Mouse (Mus musculus) limb, embryonic 14.5 days (tissue): Measurements from ENCODE around the gene Fkbp15. TPM values are rescaled to one million over a fixed set of nuclear protein-coding genes. Genes with fewer than 3 reads are reported as not detected.

ENCODE experiments used
- ATAC-seq: fragments of 200-750 bp; cut with Nextera tagmentation; 2 replicates; pipeline ENCODE4 v1.8.0; 2017; ENCODE audit warnings: low read depth, moderate number of reproducible peaks, moderate TSS enrichment; ENCODE audit not compliant: low FRiP score
- DNase-seq: peaks from one replicate; pipeline ENCODE4 v3.0.0-alpha.2; 2015; ENCODE audit warnings: low spot score
- H3K27ac ChIP-seq: fragments of 300-500 bp; sonication (generic); replicated peaks from 2 replicates; pipeline ENCODE4 v1.5.1; 2014; ENCODE audit warnings: low read depth, mild to moderate bottlenecking, low read length, moderate library complexity, mixed read lengths
- H3K27me3 ChIP-seq: fragments of 300-500 bp; sonication (generic); 2 replicates; pipeline ENCODE4 v1.6.1; 2014; ENCODE audit warnings: low read length, mixed read lengths; ENCODE audit not compliant: control insufficient read depth, insufficient read depth
- H3K36me3 ChIP-seq: fragments of 300-500 bp; sonication (generic); 2 replicates; pipeline ENCODE4 v1.6.1; 2014; ENCODE audit warnings: mild to moderate bottlenecking, low read length, moderate library complexity, mixed read lengths; ENCODE audit not compliant: control insufficient read depth, insufficient read depth
- H3K4me1 ChIP-seq: fragments of 300-500 bp; sonication (generic); 2 replicates; pipeline ENCODE4 v1.6.1; 2014; ENCODE audit warnings: antibody characterized with exemption, low read length, mixed read lengths; ENCODE audit not compliant: control insufficient read depth, insufficient read depth
- H3K4me2 ChIP-seq: fragments of 300-500 bp; sonication (generic); replicated peaks from 2 replicates; pipeline ENCODE4 v1.6.1; 2014; ENCODE audit warnings: low read depth, mild to moderate bottlenecking, low read length, moderate library complexity; ENCODE audit not compliant: severe bottlenecking
- H3K4me3 ChIP-seq: fragments of 300-500 bp; sonication (generic); replicated peaks from 2 replicates; pipeline ENCODE4 v1.5.1; 2014; ENCODE audit warnings: low read length
- H3K9ac ChIP-seq: fragments of 300-500 bp; sonication (generic); 2 replicates; pipeline ENCODE4 v1.6.1; 2014; ENCODE audit warnings: mild to moderate bottlenecking, low read depth, low read length, moderate library complexity; ENCODE audit not compliant: severe bottlenecking
- H3K9me3 ChIP-seq: fragments of 300-500 bp; sonication (generic); 2 replicates; pipeline ENCODE4 v1.6.1; 2016; ENCODE audit warnings: low read length; ENCODE audit not compliant: control insufficient read depth
- POLR2A ChIP-seq: fragments of 200-500 bp; IDR thresholded peaks from 2 replicates; pipeline ENCODE4 v1.8.0; 2012; ENCODE audit warnings: inconsistent platforms, mild to moderate bottlenecking, moderate library complexity, borderline replicate concordance; ENCODE audit not compliant: insufficient read depth, insufficient read length; ENCODE audit errors: extremely low read depth
- WGBS: fragments of 180-500 bp; shearing (Covaris S2); extraction: QIAGEN DNeasy Blood & Tissue Kit; methylation state at CpG from one replicate; pipeline ENCODE4 v1.1.7; 2014; 5-methylcytosine and 5-hydroxymethylcytosine counted together
- polyA plus RNA-seq, 2 experiments: library from polyadenylated mRNA; depleted of rRNA in 1 of 2; stranded (reverse) in 1 of 2; unstranded in 1 of 2; fragments of >200 nt; fragmentation: Nextera tagmentation in 1 of 2; extraction: Ambion mirVana in 1 of 2; gene quantifications; 2 replicates each; pipeline versions ENCODE4 v1.2.1 to v1.2.3; 2012 to 2014

Fkbp15 gene
- polyA plus RNA-seq, 2 experiments = 24.1 to 29.6 TPM

DNA sequence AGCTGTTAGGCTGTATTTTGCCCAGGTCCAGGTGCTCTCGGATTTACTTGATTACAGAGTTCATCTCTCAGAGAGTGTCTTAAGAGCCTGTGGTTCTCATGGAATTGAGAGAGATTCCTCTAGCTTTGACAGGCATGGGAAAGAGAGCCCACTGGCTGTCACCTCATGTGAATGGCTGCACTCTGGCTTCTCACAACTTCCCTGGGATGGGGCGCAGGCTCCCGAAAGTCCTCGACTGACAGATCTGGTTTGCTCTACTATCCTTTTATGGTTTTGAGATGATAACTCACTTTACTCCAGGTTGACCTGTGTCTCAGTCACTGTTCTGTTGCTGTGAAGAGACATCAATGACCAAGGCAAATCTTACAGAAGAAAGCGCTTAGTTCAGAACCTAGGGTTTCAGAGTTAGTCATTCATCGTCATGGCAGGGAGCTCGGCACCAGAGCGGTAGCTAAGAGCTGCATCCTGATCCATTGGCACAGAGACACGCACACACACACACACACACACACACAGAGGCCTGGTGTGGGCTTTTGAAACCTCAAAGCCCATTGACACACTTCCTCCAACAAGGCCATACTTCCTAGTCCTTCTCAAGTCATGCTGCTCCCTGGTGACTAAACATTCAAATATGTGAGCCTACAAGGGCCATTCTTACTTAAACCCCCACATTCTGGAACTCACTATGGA is 69.4 kb downstream of the Fkbp15 start:
- DNase-seq (no peak), ATAC-seq (no peak)
- 91% methylated on average over 9 of the region's 9 CpGs for WGBS
- no peaks in the 10 kb centered on the region for H3K27me3 ChIP-seq
- H3K9me3 ChIP-seq = no peaks in the 10 kb centered on the region
- H3K4me3 ChIP-seq = no peak overlapping the region
- H3K9ac ChIP-seq = no peak overlapping the region
- no peak for TF ChIP-seq POLR2A
- 0 out of 2 replicates have a peak, but pooled peaks cover 6% of the 10 kb centered on the region for H3K36me3 ChIP-seq
- H3K27ac ChIP-seq = no peak overlapping the region
- H3K4me2 ChIP-seq = no peak overlapping the region
- H3K4me1 ChIP-seq = peaks cover 11% of the 10 kb centered on the region

DNA sequence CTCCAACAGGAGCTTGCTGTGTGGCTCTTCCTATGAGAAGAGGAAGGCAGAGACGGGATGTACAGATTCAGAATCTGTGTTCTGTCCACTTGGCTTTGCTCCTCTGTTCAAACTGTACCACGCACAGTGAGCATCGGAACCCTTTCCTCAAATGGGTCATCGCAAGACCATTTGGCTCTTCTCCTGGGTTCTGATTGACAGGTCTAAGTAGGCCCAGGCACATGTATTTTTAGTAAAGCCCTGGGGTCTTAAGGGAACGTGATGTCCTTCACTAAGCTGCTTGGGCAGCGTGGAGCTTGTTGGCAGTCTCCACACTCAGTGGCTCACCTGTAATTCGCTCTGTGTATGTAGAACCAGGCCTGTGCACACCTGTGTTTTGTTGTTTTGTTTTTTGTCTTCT is 71.1 kb downstream of the Fkbp15 start:
- H3K36me3 ChIP-seq = no peaks in the 10 kb centered on the region
- H3K4me2 ChIP-seq = no peak overlapping the region
- 89% methylated on average over 7 of the region's 7 CpGs for WGBS

DNA sequence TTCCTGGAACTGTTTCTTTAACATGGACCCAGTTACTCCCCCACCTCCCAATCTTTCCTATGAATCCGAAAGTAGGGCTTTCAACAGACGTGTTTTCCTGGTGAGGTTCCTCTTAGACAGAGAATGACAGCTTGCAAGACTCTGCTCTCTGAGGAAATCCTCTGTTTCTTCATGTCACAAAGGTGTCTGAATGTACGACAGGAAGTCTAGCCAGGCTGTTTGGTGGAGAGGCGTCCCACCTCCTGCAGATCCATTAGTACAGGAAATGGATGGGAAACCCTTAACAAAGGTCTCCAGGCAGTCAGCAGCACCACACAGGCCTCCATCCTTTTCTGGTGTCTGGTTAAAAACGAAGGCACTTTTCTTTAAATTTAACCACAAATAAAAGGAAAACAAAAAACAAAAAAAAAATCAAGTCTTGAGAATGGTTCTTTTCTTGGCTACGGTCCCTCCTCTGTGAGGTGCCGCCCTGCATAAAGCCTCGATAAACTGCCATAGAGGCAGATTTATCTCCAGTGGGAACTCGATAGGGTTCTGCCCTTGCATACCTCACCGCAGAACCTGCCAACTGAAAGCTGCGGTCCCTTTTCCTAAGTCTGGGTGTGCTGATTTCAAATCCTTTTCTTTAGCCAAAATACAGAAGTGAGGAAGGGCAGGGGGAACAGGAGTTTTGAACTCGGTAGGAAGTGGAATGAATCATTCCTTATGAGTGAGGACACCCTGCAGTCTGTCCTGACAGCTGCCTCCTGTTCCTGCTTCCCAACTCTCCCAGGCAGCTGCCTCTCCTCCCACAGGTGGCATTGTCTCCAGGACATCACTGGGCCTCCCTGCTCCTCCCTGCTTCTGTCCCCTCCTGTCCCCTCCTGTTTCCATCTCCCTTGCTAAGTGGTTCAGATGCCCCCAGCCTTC is 73.1 kb downstream of the Fkbp15 start:
- WGBS = 15% methylated on average over 12 of the region's 12 CpGs
- Histone ChIP-seq H3K27me3 (no peaks in the 10 kb centered on the region), H3K36me3 (no peaks in the 10 kb centered on the region), H3K4me2 (peak overlapping the region; percentile 82), H3K4me3 (peak overlapping the region; percentile 69), H3K27ac (no peak overlapping the region), H3K9me3 (no peaks in the 10 kb centered on the region), H3K4me1 (peaks cover 11% of the 10 kb centered on the region), H3K9ac (peak overlapping the region; percentile 70)
- ATAC-seq = no peak
- DNase-seq = no peak
- no peak for TF ChIP-seq POLR2A

More for the DNA sequence above, 71.1 kb downstream of the Fkbp15 start:
- Histone ChIP-seq H3K4me1 (peaks cover 11% of the 10 kb centered on the region), H3K9ac (no peak overlapping the region), H3K27me3 (no peaks in the 10 kb centered on the region), H3K9me3 (no peaks in the 10 kb centered on the region), H3K27ac (no peak overlapping the region), H3K4me3 (no peak overlapping the region)
- ATAC-seq = no peak
- DNase-seq = no peak
- no peak for TF ChIP-seq POLR2A

DNA sequence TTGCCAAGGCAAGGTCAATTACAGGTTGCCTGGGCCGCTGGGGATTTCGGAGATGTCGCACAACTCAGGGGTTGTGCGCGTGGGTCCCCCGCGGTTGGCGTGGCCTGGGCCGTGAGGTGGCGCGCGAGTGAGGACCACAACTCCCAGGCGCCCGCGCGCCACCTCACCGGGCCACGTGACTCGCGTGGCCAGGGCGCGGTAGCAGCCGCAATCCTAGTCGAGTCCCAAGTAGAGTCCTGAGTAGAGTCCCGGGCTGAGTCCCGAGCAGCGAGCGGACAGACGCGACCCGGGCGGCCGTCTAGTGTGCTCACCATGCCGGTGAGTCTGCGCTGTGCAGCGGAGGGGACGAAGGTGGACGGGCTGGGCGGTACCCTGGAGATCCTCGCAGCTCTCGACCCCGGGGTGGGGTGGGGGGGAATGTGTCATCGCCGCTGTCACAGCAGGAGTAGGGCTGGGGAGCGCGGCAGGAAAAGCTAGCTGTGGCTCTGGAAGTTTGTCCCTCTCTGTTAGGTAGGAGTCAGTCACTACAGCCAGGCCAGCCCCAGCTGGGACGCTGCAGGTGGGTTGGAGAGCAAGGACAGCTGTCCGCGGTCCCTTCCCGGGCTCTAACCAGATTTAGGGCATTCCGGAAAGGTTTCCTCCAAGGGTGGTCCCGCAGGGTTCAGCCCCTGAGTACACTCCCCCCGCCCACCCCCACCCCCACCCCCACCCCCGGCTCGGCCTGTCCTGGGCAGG is 73.9 kb downstream of the Fkbp15 start:
- TF ChIP-seq POLR2A = no peak
- under 1% methylated on average over 51 of the region's 55 CpGs for WGBS
- no peaks in the 10 kb centered on the region for H3K9me3 ChIP-seq
- peak overlapping the region; percentile 69 for H3K4me3 ChIP-seq
- peak overlapping the region; percentile 70 for H3K9ac ChIP-seq
- peaks cover 11% of the 10 kb centered on the region for H3K4me1 ChIP-seq
- H3K4me2 ChIP-seq = peak overlapping the region; percentile 82
- peak; percentile 84 for DNase-seq
- peak overlapping the region; percentile 26; the same call in 1 of the 2 replicates for H3K27ac ChIP-seq
- ATAC-seq = peak; percentile 92
- H3K27me3 ChIP-seq = no peaks in the 10 kb centered on the region
- no peaks in the 10 kb centered on the region for H3K36me3 ChIP-seq

DNA sequence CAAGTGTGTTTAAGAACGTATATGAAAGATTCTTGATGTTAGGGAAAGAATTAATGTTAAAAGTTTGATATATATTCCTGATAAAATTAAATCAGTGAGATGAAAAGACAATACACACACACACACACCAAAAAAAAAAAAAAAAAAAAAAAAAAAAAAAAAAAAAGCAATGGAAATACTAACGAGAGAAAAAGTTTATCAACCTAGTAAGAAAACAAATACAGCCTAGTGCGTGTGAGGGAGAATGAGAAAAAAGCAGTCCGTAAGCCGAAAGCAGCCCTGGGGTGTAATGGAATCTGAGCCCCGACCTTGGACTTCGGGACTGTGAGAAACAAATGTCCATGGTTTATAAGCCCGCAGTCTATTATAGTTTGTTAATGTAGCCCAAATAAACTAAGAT is 74.8 kb downstream of the Fkbp15 start:
- peaks cover 11% of the 10 kb centered on the region for H3K4me1 ChIP-seq
- H3K36me3 ChIP-seq = no peaks in the 10 kb centered on the region
- DNase-seq = no peak
- ATAC-seq = no peak
- H3K4me2 ChIP-seq = peak overlapping the region; percentile 82; the same call in 1 of the 2 replicates
- no peak overlapping the region for H3K9ac ChIP-seq
- no peaks in the 10 kb centered on the region for H3K27me3 ChIP-seq
- no peak overlapping the region for H3K27ac ChIP-seq
- WGBS = 71% methylated on average over 8 of the region's 8 CpGs
- no peak for TF ChIP-seq POLR2A
- peak overlapping the region; percentile 69; the same call in 1 of the 2 replicates for H3K4me3 ChIP-seq
- H3K9me3 ChIP-seq = no peaks in the 10 kb centered on the region
